Mouse (Mus musculus) mouse embryonic stem cell (cell line): ENCODE data around the gene Gabarap.

ENCODE experiments used
- in situ Hi-C, 2 experiments: fragments of 300-500 bp; cut with MboI; formaldehyde crosslinking; loops; 1 replicate in 1 of 2; 3 replicates in 1 of 2; pipeline ENCODE4 v1.14.3; 2019 to 2020; ENCODE audit warnings: low sequenced_read_pairs in 2 of 2, low pct_unique_long_range_greater_than_20kb in 1 of 2, mixed read lengths in 1 of 2; ENCODE audit not compliant: unreplicated experiment in 1 of 2

Gene Gabarap

GRCm38 (mm10) chr11:70029829-70030550 lies 39.0 kb downstream of the Gabarap start:
- in situ Hi-C loops = no loop called here

- in situ Hi-C loops = no loop called here
These were observed 39.8 kb downstream of the Gabarap start for GRCm38 (mm10) chr11:70030651-70031320.

- in situ Hi-C loops = no loop called here
These were observed 40.4 kb downstream of the Gabarap start for GRCm38 (mm10) chr11:70031321-70031670.

- in situ Hi-C loops = no loop called here
These were observed 47.2 kb downstream of the Gabarap start for GRCm38 (mm10) chr11:70038174-70038573.

GRCm38 (mm10) chr11:70039631-70040030 lies 48.7 kb downstream of the Gabarap start:
- in situ Hi-C loops = no loop called here

GRCm38 (mm10) chr11:70040184-70040583 lies 49.2 kb downstream of the Gabarap start:
- in situ Hi-C loops = no loop called here

GRCm38 (mm10) chr11:70042309-70043085 lies 51.6 kb downstream of the Gabarap start:
- in situ Hi-C loops = no loop called here

GRCm38 (mm10) chr11:70043665-70044064 lies 52.7 kb downstream of the Gabarap start:
- in situ Hi-C loops = no loop called here
